Mouse (Mus musculus): ENCODE results near the gene Rflna.
A peak's percentile ranks its signal among the peaks of the same experiment; 100 is the strongest.

Gene Rflna

GRCm38 (mm10) chr5:125002969-125003872 lies at the start of gene Rflna:
Rflna (plus strand) TSS chr5:125003221.
- no peak for DNase-seq (ENCODE audit: low spot score in 2 of 2)

- DNase-seq (ENCODE audit: low spot score in 2 of 2): no peak
Measured at GRCm38 (mm10) chr5:124954404-124955305, 48.4 kb upstream of the Rflna start.

- peak; percentile 41 to 49 for DNase-seq (ENCODE audit: low spot score in 2 of 2)
Measured at GRCm38 (mm10) chr5:124957491-124957890, 45.5 kb upstream of the Rflna start.

GRCm38 (mm10) chr5:124959099-124959498 lies 43.9 kb upstream of the Rflna start:
- no peak for DNase-seq (ENCODE audit: low spot score in 2 of 2)

GRCm38 (mm10) chr5:124960131-124960901 lies 42.7 kb upstream of the Rflna start:
- DNase-seq (ENCODE audit: low spot score in 2 of 2): no peak

GRCm38 (mm10) chr5:124961433-124961832 lies 41.6 kb upstream of the Rflna start:
- DNase-seq (ENCODE audit: low spot score in 2 of 2): no peak

GRCm38 (mm10) chr5:124962761-124963160 lies 40.3 kb upstream of the Rflna start:
- no peak for DNase-seq (ENCODE audit: low spot score in 2 of 2)

- peak; percentile 30 to 33 for DNase-seq (ENCODE audit: low spot score in 2 of 2)
Measured at GRCm38 (mm10) chr5:124963806-124964672, 39.0 kb upstream of the Rflna start.

GRCm38 (mm10) chr5:124966622-124967332 lies 36.2 kb upstream of the Rflna start:
- DNase-seq (ENCODE audit: low spot score in 2 of 2): no peak

GRCm38 (mm10) chr5:124969790-124970189 lies 33.2 kb upstream of the Rflna start:
- no peak for DNase-seq (ENCODE audit: low spot score in 2 of 2)

- no peak for DNase-seq (ENCODE audit: low spot score in 2 of 2)
Measured at GRCm38 (mm10) chr5:124986222-124986621, 16.8 kb upstream of the Rflna start.

- DNase-seq (ENCODE audit: low spot score in 2 of 2): no peak
Measured at GRCm38 (mm10) chr5:124986656-124987055, 16.4 kb upstream of the Rflna start.

- no peak for DNase-seq (ENCODE audit: low spot score in 2 of 2)
Measured at GRCm38 (mm10) chr5:124989724-124990123, 13.3 kb upstream of the Rflna start.

- DNase-seq (ENCODE audit: low spot score in 2 of 2): no peak
Measured at GRCm38 (mm10) chr5:124992323-124992722, 10.7 kb upstream of the Rflna start.

- DNase-seq (ENCODE audit: low spot score in 2 of 2): no peak
Measured at GRCm38 (mm10) chr5:124992891-124993290, 10.1 kb upstream of the Rflna start.

GRCm38 (mm10) chr5:124996816-124997215 lies 6.2 kb upstream of the Rflna start:
- DNase-seq (ENCODE audit: low spot score in 2 of 2): no peak

GRCm38 (mm10) chr5:124997913-124998312 lies 5.1 kb upstream of the Rflna start:
- DNase-seq (ENCODE audit: low spot score in 2 of 2): no peak

- DNase-seq (ENCODE audit: low spot score in 2 of 2): no peak
Measured at GRCm38 (mm10) chr5:125000756-125001250, 2.2 kb upstream of the Rflna start.

- no peak for DNase-seq (ENCODE audit: low spot score in 2 of 2)
Measured at GRCm38 (mm10) chr5:125003873-125004255, 843 bp downstream of the Rflna start.
